Mouse (Mus musculus) stomach, embryonic 14.5 days (tissue): ENCODE results near the gene Olfr1286. TPM values are rescaled to one million over a fixed set of nuclear protein-coding genes. Genes with fewer than 3 reads are reported as not detected.

Experiments
- ATAC-seq: fragments of 200-750 bp; cut with Nextera tagmentation; 2 replicates; pipeline ENCODE4 v1.8.0; 2017; ENCODE audit warnings: low read depth, moderate TSS enrichment; ENCODE audit not compliant: insufficient number of reproducible peaks, insufficient read depth, low FRiP score
- H3K27ac ChIP-seq: fragments of 300-500 bp; sonication (generic); 2 replicates; pipeline ENCODE4 v1.5.1; 2014; ENCODE audit warnings: mild to moderate bottlenecking, low read length, moderate library complexity, mixed read lengths
- H3K27me3 ChIP-seq: fragments of 300-500 bp; sonication (generic); 2 replicates; pipeline ENCODE4 v1.6.1; 2014; ENCODE audit warnings: low read length, control low read depth, mixed read lengths; ENCODE audit not compliant: control insufficient read depth, insufficient read depth
- H3K36me3 ChIP-seq: fragments of 300-500 bp; sonication (generic); 2 replicates; pipeline ENCODE4 v1.6.1; 2014; ENCODE audit warnings: mild to moderate bottlenecking, control low read depth, low read length, moderate library complexity, mixed read lengths; ENCODE audit not compliant: control insufficient read depth, insufficient read depth
- H3K4me1 ChIP-seq: fragments of 300-500 bp; sonication (generic); 2 replicates; pipeline ENCODE4 v1.6.1; 2014; ENCODE audit warnings: low read length, control low read depth, mixed read lengths; ENCODE audit not compliant: control insufficient read depth, insufficient read depth
- H3K4me2 ChIP-seq: fragments of 300-500 bp; sonication (generic); replicated peaks from 2 replicates; pipeline ENCODE4 v1.6.1; 2014; ENCODE audit warnings: low read depth, low read length, control low read depth
- H3K4me3 ChIP-seq: fragments of 300-500 bp; sonication (generic); 2 replicates; pipeline ENCODE4 v1.5.1; 2014; ENCODE audit warnings: low read depth, low read length, control low read depth
- H3K9ac ChIP-seq: fragments of 300-500 bp; sonication (generic); replicated peaks from 2 replicates; pipeline ENCODE4 v1.6.1; 2014; ENCODE audit warnings: low read depth, mild to moderate bottlenecking, control low read depth, low read length, moderate library complexity, mixed read lengths
- H3K9me3 ChIP-seq: fragments of 300-500 bp; sonication (generic); 2 replicates; pipeline ENCODE4 v1.6.1; 2016; ENCODE audit warnings: low read depth, low read length, control low read depth; ENCODE audit not compliant: control insufficient read depth
- whole genome bisulfite sequencing: fragments of 180-500 bp; shearing (Covaris S2); extraction: QIAGEN DNeasy Blood & Tissue Kit; methylation state at CpG from one replicate; pipeline ENCODE4 v1.1.7; 2014; 5-methylcytosine and 5-hydroxymethylcytosine counted together
- polyA plus RNA-seq: library from polyadenylated mRNA; unstranded; fragments of >200 nt; fragmentation: Nextera tagmentation; extraction: Ambion mirVana; gene quantifications from 2 replicates; pipeline ENCODE4 v1.2.1, GENCODE M21; 2014

Gene Olfr1286
- polyA plus RNA-seq = not detected in 2 replicates

- no peak within 1 kb of the TSS for H3K9ac ChIP-seq
- H3K4me3 ChIP-seq = no peak within 1 kb of the TSS
- no peaks in the 10 kb centered on the region for H3K9me3 ChIP-seq
- H3K4me2 ChIP-seq = no peak within 1 kb of the TSS
- no peak for ATAC-seq
- WGBS = 60% methylated on average over 1 of the region's 1 CpGs
- H3K4me1 ChIP-seq = no peaks in the 10 kb centered on the region
- no peaks in the 10 kb centered on the region for H3K27me3 ChIP-seq
- H3K36me3 ChIP-seq = no peaks in the 10 kb centered on the region
- no peak within 1 kb of the TSS for H3K27ac ChIP-seq
Observed at GRCm38 (mm10) chr2:111422931-111423330, at the start of gene Olfr1286. Olfr1286 (minus strand) TSS chr2:111423115.

- Histone ChIP-seq H3K4me1 (no peaks in the 10 kb centered on the region), H3K9me3 (no peaks in the 10 kb centered on the region), H3K27me3 (no peaks in the 10 kb centered on the region), H3K4me3 (no peak within 1 kb of the TSS), H3K4me2 (no peak within 1 kb of the TSS), H3K9ac (no peak within 1 kb of the TSS), H3K36me3 (no peaks in the 10 kb centered on the region), H3K27ac (no peak within 1 kb of the TSS)
- 69% methylated on average over 1 of the region's 1 CpGs for WGBS
- ATAC-seq = no peak
Observed at GRCm38 (mm10) chr2:111448842-111449241, 25.9 kb upstream of the Olfr1286 start, which contains the start of gene Olfr1287. Olfr1287 (plus strand) TSS chr2:111449142.

- Histone ChIP-seq H3K27me3 (no peaks in the 10 kb centered on the region), H3K9ac (no peak within 1 kb of the TSS), H3K4me3 (no peak within 1 kb of the TSS), H3K36me3 (no peaks in the 10 kb centered on the region), H3K27ac (no peak within 1 kb of the TSS), H3K4me1 (no peaks in the 10 kb centered on the region), H3K9me3 (no peaks in the 10 kb centered on the region), H3K4me2 (no peak within 1 kb of the TSS)
- ATAC-seq = no peak
- 74% methylated on average over 1 of the region's 1 CpGs for whole genome bisulfite sequencing
Observed at GRCm38 (mm10) chr2:111375222-111375621, 47.7 kb downstream of the Olfr1286 start, which contains the start of gene Olfr1284. Olfr1284 (plus strand) TSS chr2:111375522.

Other genes starting within 250 kb of the Olfr1286 start
- not detected in 2 replicates for gene 4930430A15Rik, start 193.5 kb downstream of the Olfr1286 start, polyA plus RNA-seq
- gene Olfr1275, start 187.8 kb downstream of the Olfr1286 start, polyA plus RNA-seq = not detected in 2 replicates
- gene Olfr1276, start 168.6 kb downstream of the Olfr1286 start, polyA plus RNA-seq = not detected in 2 replicates
- gene Olfr1277, start 149.0 kb downstream of the Olfr1286 start, polyA plus RNA-seq = not detected in 2 replicates
- not detected in 2 replicates for gene Olfr1278, start 133.0 kb downstream of the Olfr1286 start, polyA plus RNA-seq
- gene Olfr1279, start 122.5 kb downstream of the Olfr1286 start, polyA plus RNA-seq = not detected in 2 replicates
- not detected in 2 replicates for gene Olfr1280, start 109.1 kb downstream of the Olfr1286 start, polyA plus RNA-seq
- not detected in 2 replicates for gene Olfr1281, start 96.6 kb downstream of the Olfr1286 start, polyA plus RNA-seq
- gene Olfr1282, start 87.0 kb downstream of the Olfr1286 start, polyA plus RNA-seq = not detected in 2 replicates
- not detected in 2 replicates for gene Olfr1283, start 56.3 kb downstream of the Olfr1286 start, polyA plus RNA-seq
- gene Olfr1284, start 47.6 kb downstream of the Olfr1286 start, polyA plus RNA-seq = not detected in 2 replicates
- not detected in 2 replicates for gene Olfr1287, start 26.0 kb upstream of the Olfr1286 start, polyA plus RNA-seq
- not detected in 2 replicates for gene Olfr1288, start 51.0 kb upstream of the Olfr1286 start, polyA plus RNA-seq
- gene Olfr1289, start 57.7 kb upstream of the Olfr1286 start, polyA plus RNA-seq = not detected in 2 replicates
- gene Olfr1290, start 70.7 kb upstream of the Olfr1286 start, polyA plus RNA-seq = not detected in 2 replicates
- gene Olfr1291-ps1, start 74.1 kb upstream of the Olfr1286 start, polyA plus RNA-seq = not detected in 2 replicates
- not detected in 2 replicates for gene Olfr1293-ps, start 102.1 kb upstream of the Olfr1286 start, polyA plus RNA-seq
- gene Olfr1294, start 117.2 kb upstream of the Olfr1286 start, polyA plus RNA-seq = not detected in 2 replicates
- gene Olfr1295, start 146.6 kb upstream of the Olfr1286 start, polyA plus RNA-seq = not detected in 2 replicates
- not detected in 2 replicates for gene Olfr1297, start 203.4 kb upstream of the Olfr1286 start, polyA plus RNA-seq
- gene Olfr1298, start 226.1 kb upstream of the Olfr1286 start, polyA plus RNA-seq = not detected in 2 replicates
- not detected in 2 replicates for gene Olfr1299, start 238.3 kb upstream of the Olfr1286 start, polyA plus RNA-seq